ENCODE assay signal across 27 mouse cellular contexts in genomic region chr16:72963782-72964181, GRCm38 (mm10).
DNase-seq lines count a peak whose midpoint lies in the region; TF ChIP-seq lines count a peak whose summit lies in the region.
"Had no signal": no experiment of that assay in that cellular context is flagged by ENCODE, and none has a peak within 500 bp of the region (broad histone marks: within the 10 kb centered on the region; RNA-seq: fewer than 3 reads in every experiment).

No protein-coding gene starts in this region.

- no peaks in the 10 kb centered on the region for H3K27me3 ChIP-seq in heart, adult 2 months (ENCODE audit: control insufficient read depth, insufficient read depth, low read length)
- no peaks in the 10 kb centered on the region for H3K27me3 ChIP-seq in MEL (ENCODE audit: control insufficient read depth in 1 of 2, insufficient read depth in 2 of 2, low read length in 2 of 2)
- H3K27me3 ChIP-seq in cerebellum, adult 2 months (ENCODE audit: control insufficient read depth, insufficient read depth, low read length): no peaks in the 10 kb centered on the region
- H3K27me3 ChIP-seq: forebrain, embryonic 12.5 days; heart, embryonic 12.5 days; hindbrain, embryonic 15.5 days; intestine, embryonic 15.5 days; limb, embryonic 15.5 days; liver, embryonic 13.5 days; midbrain, embryonic 12.5 days had no signal

- TF ChIP-seq RAD21 in MEL (IDR thresholded peaks at IDR 0.05; ENCODE audit: low read depth, low read length): no peak; the same call in 1 of the 2 replicates

- intact Hi-C loops in heart, adult 2 months (cut with DNase I): no loop called here

- no peaks in the 10 kb centered on the region for H3K79me2 ChIP-seq in heart, adult 2 months (replicated peaks; ENCODE audit: control insufficient read depth, insufficient read depth, low read length)
- no peaks in the 10 kb centered on the region for H3K79me2 ChIP-seq in MEL (ENCODE audit: control insufficient read depth, insufficient read depth, low read length, poor library complexity)

- no peak overlapping the region for H3K27ac ChIP-seq in heart, adult 2 months
- H3K27ac ChIP-seq in layer of hippocampus, adult 2 months: no peak overlapping the region
- no peak overlapping the region for H3K27ac ChIP-seq in MEL (ENCODE audit: control insufficient read depth, low read depth, low read length)
- H3K27ac ChIP-seq in cerebellum, adult 2 months (ENCODE audit: insufficient read depth, low read length): no peak overlapping the region
- H3K27ac ChIP-seq: forebrain, embryonic 12.5 days; hindbrain, embryonic 10.5 days; hindbrain, embryonic 15.5 days; intestine, embryonic 15.5 days; limb, embryonic 10.5 days; limb, embryonic 15.5 days; liver, embryonic 13.5 days; midbrain, embryonic 12.5 days had no signal

- TF ChIP-seq EP300 in heart, adult 2 months (IDR thresholded peaks at IDR 0.05; ENCODE audit: insufficient read depth, low read depth, low read length): no peak
- no peak for TF ChIP-seq EP300 in MEL (IDR thresholded peaks at IDR 0.05; ENCODE audit: low read depth in 1 of 2, low read length in 2 of 2)

- no peak overlapping the region for H3K4me3 ChIP-seq in heart, adult 2 months
- H3K4me3 ChIP-seq in layer of hippocampus, adult 2 months: no peak overlapping the region
- no peak overlapping the region for H3K4me3 ChIP-seq in MEL (ENCODE audit: control insufficient read depth in 1 of 2, insufficient read depth in 1 of 2, low read depth in 2 of 2, low read length in 2 of 2)
- no peak overlapping the region for H3K4me3 ChIP-seq in cerebellum, adult 2 months (replicated peaks; ENCODE audit: insufficient read depth, low read depth, low read length)
- H3K4me3 ChIP-seq: forebrain, embryonic 12.5 days; heart, embryonic 12.5 days; hindbrain, embryonic 10.5 days; hindbrain, embryonic 15.5 days; intestine, embryonic 15.5 days; limb, embryonic 10.5 days; limb, embryonic 15.5 days; liver, embryonic 13.5 days; midbrain, embryonic 12.5 days had no signal

- TF ChIP-seq POLR2A in heart, adult 2 months (IDR thresholded peaks at IDR 0.05; ENCODE audit: insufficient read depth, low read depth, low read length): no peak
- TF ChIP-seq POLR2A in MEL (IDR thresholded peaks at IDR 0.05; ENCODE audit: control insufficient read depth in 1 of 2, insufficient read depth in 1 of 2, low read depth in 1 of 2, low read length in 2 of 2, poor library complexity in 1 of 2): no peak
- no peak for TF ChIP-seq POLR2A in cerebellum, adult 2 months (IDR thresholded peaks at IDR 0.05; ENCODE audit: borderline replicate concordance, insufficient read depth, low read length)

- 90% methylated on average over 3 of the region's 3 CpGs for WGBS in heart, adult 2 months
- over 99% methylated on average over 3 of the region's 3 CpGs for WGBS in cerebellum, adult 2 months

- no peak overlapping the region for H3K9ac ChIP-seq in heart, adult 2 months (ENCODE audit: low read depth, low read length)
- H3K9ac ChIP-seq in MEL (ENCODE audit: control insufficient read depth, low read depth, low read length, poor library complexity, severe bottlenecking): no peak overlapping the region
- H3K9ac ChIP-seq: forebrain, embryonic 12.5 days; forebrain, postnatal 0 days; heart, embryonic 12.5 days; hindbrain, embryonic 15.5 days; intestine, embryonic 15.5 days; limb, embryonic 15.5 days; liver, embryonic 13.5 days; midbrain, embryonic 12.5 days had no signal

- no peaks in the 10 kb centered on the region for H3K36me3 ChIP-seq in heart, adult 2 months (ENCODE audit: control insufficient read depth, insufficient read depth, low read length)
- no peaks in the 10 kb centered on the region for H3K36me3 ChIP-seq in MEL (ENCODE audit: control insufficient read depth in 1 of 2, insufficient read depth in 2 of 2, low read length in 2 of 2)
- H3K36me3 ChIP-seq: forebrain, embryonic 12.5 days; intestine, embryonic 15.5 days had no signal

- no peak for DNase-seq in heart, adult 2 months
- no peak for DNase-seq in heart, adult 8-10 months (ENCODE audit: low spot score)
- DNase-seq in layer of hippocampus, adult 2 months (ENCODE audit: low spot score in 2 of 2): no peak
- no peak for DNase-seq in layer of hippocampus, postnatal 36 days
- DNase-seq in 416B (ENCODE audit: low read depth) (peak; percentile 6), MEL (ENCODE audit: low read depth, low spot score) (peak; percentile 1)
- DNase-seq in right cerebral cortex, postnatal 14 days: no peak
- no peak for DNase-seq in cerebellum, adult 2 months
- DNase-seq: adrenal gland, postnatal 25 days; cerebellum, adult 11-12 months; cerebellum, postnatal 14 days; forebrain, postnatal 0 days; gastrocnemius, postnatal 10 days; heart, adult 11 months; heart, postnatal 14 days; kidney, postnatal 25 days; liver, embryonic 13.5 days; lung, adult 18-20 months; thymus, postnatal 14 days had no signal

- no peaks in the 10 kb centered on the region for H3K9me3 ChIP-seq in MEL (replicated peaks; ENCODE audit: insufficient read depth, low read length)
- H3K9me3 ChIP-seq: forebrain, embryonic 12.5 days; heart, embryonic 12.5 days; hindbrain, embryonic 10.5 days; hindbrain, embryonic 15.5 days; intestine, embryonic 15.5 days; limb, embryonic 10.5 days; limb, embryonic 15.5 days; liver, embryonic 13.5 days had no signal

- TF ChIP-seq CTCF in heart, adult 2 months (IDR thresholded peaks at IDR 0.05): peak; percentile 26
- TF ChIP-seq CTCF in layer of hippocampus, adult 2 months (conservative IDR thresholded peaks at IDR 0.05): peak; percentile 52
- TF ChIP-seq CTCF in MEL (IDR thresholded peaks at IDR 0.05 in 2 of 3, conservative IDR thresholded peaks at IDR 0.05 in 1 of 3; ENCODE audit: control insufficient read depth in 1 of 3, insufficient read depth in 1 of 3, low read depth in 2 of 3, low read length in 3 of 3, poor library complexity in 1 of 3, severe bottlenecking in 1 of 3): peak in 1 of 3 experiments; percentile 5; a peak in 1 of 6 replicates
- TF ChIP-seq CTCF in cerebellum, adult 2 months (IDR thresholded peaks at IDR 0.05; ENCODE audit: borderline replicate concordance, insufficient read depth, low read depth, low read length): no peak

- no peaks in the 10 kb centered on the region for H3K4me1 ChIP-seq in heart, adult 2 months (ENCODE audit: control insufficient read depth, insufficient read depth, low read length)
- H3K4me1 ChIP-seq in MEL (ENCODE audit: control insufficient read depth in 1 of 2, insufficient read depth in 2 of 2, low read length in 2 of 2): no peaks in the 10 kb centered on the region
- no peaks in the 10 kb centered on the region for H3K4me1 ChIP-seq in cerebellum, adult 2 months (ENCODE audit: control insufficient read depth, insufficient read depth, low read length)
- H3K4me1 ChIP-seq: heart, embryonic 12.5 days; intestine, embryonic 15.5 days; limb, embryonic 10.5 days; liver, embryonic 13.5 days had no signal

TF ChIP-seq in MEL, 35 proteins besides CTCF, POLR2A, EP300 and RAD21:
- no peak for TF ChIP-seq SIN3A (IDR thresholded peaks at IDR 0.05; ENCODE audit: low read length)
- TF ChIP-seq SMC3 (IDR thresholded peaks at IDR 0.05; ENCODE audit: low read depth, low read length): peak; percentile 24

Comparison
In these comparisons a context has a peak if more than half of its experiments do, and no peak if none do; other contexts are left out.
1. DNase-seq: peak in 416B (single experiment) and MEL (single experiment); none in heart, adult 2 months (0 of 2), heart, adult 8-10 months (single experiment), layer of hippocampus, adult 2 months (0 of 2), layer of hippocampus, postnatal 36 days (0 of 2), right cerebral cortex, postnatal 14 days (single experiment) and cerebellum, adult 2 months (0 of 2).